Mouse (Mus musculus) spleen, adult 2 months (tissue): ENCODE measurements around the gene Gabpa. TPM values are rescaled to one million over a fixed set of nuclear protein-coding genes. Genes with fewer than 3 reads are reported as not detected.
A peak's percentile ranks its signal among the peaks of the same experiment; 100 is the strongest.

Source experiments
- DNase-seq, 2 experiments: peaks; one replicate each; pipeline versions ENCODE4 v3.0.0 to v3.0.0-alpha.2; 2012 to 2021; ENCODE audit warnings: low spot score in 2 of 2, low read depth in 1 of 2
- H3K27ac ChIP-seq: fragments of 200-500 bp; 2 replicates; pipeline ENCODE4 v1.5.1; 2012; ENCODE audit warnings: low read length, inconsistent platforms; ENCODE audit not compliant: insufficient read depth
- H3K27me3 ChIP-seq: fragments of 200-500 bp; 2 replicates; pipeline ENCODE4 v1.6.1; 2012; ENCODE audit warnings: mild to moderate bottlenecking, moderate library complexity, low read length, inconsistent platforms; ENCODE audit not compliant: control insufficient read depth, insufficient read depth
- H3K36me3 ChIP-seq: fragments of 200-500 bp; 2 replicates; pipeline ENCODE4 v1.6.1; 2012; ENCODE audit warnings: mild to moderate bottlenecking, low read length, inconsistent platforms; ENCODE audit not compliant: control insufficient read depth, insufficient read depth
- H3K4me1 ChIP-seq: fragments of 200-500 bp; 2 replicates; pipeline ENCODE4 v1.6.1; 2011; ENCODE audit warnings: inconsistent platforms; ENCODE audit not compliant: control insufficient read depth, insufficient read depth, insufficient read length
- H3K4me3 ChIP-seq: fragments of 200-500 bp; 2 replicates; pipeline ENCODE4 v1.5.1; 2011; ENCODE audit warnings: mild to moderate bottlenecking, inconsistent platforms; ENCODE audit not compliant: insufficient read depth, insufficient read length; ENCODE audit errors: extremely low read depth
- CTCF ChIP-seq: fragments of 200-500 bp; IDR thresholded peaks from 2 replicates; pipeline ENCODE4 v1.5.1; 2011; ENCODE audit warnings: mild to moderate bottlenecking, inconsistent platforms; ENCODE audit not compliant: insufficient read depth, insufficient read length, insufficient replicate concordance; ENCODE audit errors: extremely low read depth
- POLR2A ChIP-seq: fragments of 200-500 bp; IDR thresholded peaks from 2 replicates; pipeline ENCODE4 v1.6.1; 2011; ENCODE audit warnings: low read depth, low read length, inconsistent platforms
- WGBS: fragments of 180-500 bp; shearing (Covaris S2); methylation state at CpG from one replicate; pipeline ENCODE4 v1.1.7; 2018; 5-methylcytosine and 5-hydroxymethylcytosine counted together
- polyA plus RNA-seq: library from polyadenylated mRNA; depleted of rRNA; stranded (reverse); fragments of >200 nt; gene quantifications from 2 replicates; pipeline ENCODE4 v1.2.3, GENCODE M21; 2012

The Gabpa gene
- polyA plus RNA-seq, 1 experiment: 4.9 TPM

DNA sequence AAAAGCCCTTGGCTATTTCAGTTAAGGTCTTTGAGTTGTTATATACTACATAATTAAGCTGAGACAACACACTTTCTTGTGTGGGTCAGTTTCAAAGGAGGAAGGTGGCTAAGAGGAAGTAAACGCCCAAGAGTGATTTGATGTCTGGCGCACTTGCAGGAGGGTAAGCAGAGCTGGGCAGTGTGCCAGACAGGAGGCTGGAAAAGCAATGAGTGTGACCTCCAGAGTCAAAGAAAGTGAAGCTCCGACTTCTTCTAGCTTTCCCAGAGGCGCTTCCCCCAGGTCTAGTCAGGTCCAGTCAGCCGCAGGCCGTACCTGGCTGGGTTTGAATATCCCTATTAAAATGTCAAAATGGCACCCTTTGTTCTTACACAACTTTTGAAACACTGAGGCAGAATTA, 32.5 kb upstream of the Gabpa start:
- peak in 1 of 2 experiments; percentile 10 for DNase-seq
- no peak overlapping the region for H3K4me3 ChIP-seq
- TF ChIP-seq POLR2A (no peak), CTCF (no peak)
- no peaks in the 10 kb centered on the region; the same call in 1 of the 2 replicates for H3K4me1 ChIP-seq
- no peaks in the 10 kb centered on the region for H3K36me3 ChIP-seq
- H3K27ac ChIP-seq: no peak overlapping the region
- 26% methylated on average over 6 of the region's 6 CpGs for WGBS
- no peaks in the 10 kb centered on the region for H3K27me3 ChIP-seq

DNA sequence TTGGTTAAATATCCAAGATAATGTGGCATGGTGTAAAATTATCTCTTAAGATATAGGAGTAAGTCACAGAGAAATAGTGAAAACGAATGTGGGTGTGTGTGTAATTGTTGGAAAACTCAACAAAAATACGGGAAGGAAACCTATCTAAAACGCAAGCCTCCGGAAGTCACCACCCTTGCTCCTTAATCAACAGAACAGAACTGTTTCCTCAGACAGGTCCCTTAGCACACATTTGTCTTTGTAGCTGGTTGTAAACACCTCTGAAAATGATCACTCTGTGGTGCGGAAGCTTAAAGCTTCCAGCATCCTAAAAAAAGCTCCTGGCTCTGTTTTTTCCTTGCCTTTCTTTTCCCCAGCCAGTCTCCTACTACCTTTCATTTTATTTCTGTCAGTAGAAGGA, 29.9 kb upstream of the Gabpa start:
- Histone ChIP-seq H3K27ac (no peak overlapping the region), H3K36me3 (no peaks in the 10 kb centered on the region), H3K27me3 (no peaks in the 10 kb centered on the region), H3K4me1 (no peaks in the 10 kb centered on the region; the same call in 1 of the 2 replicates), H3K4me3 (no peak overlapping the region)
- no peak for TF ChIP-seq POLR2A
- TF ChIP-seq CTCF: no peak
- DNase-seq: no peak
- 45% methylated on average over 5 of the region's 5 CpGs for WGBS

DNA sequence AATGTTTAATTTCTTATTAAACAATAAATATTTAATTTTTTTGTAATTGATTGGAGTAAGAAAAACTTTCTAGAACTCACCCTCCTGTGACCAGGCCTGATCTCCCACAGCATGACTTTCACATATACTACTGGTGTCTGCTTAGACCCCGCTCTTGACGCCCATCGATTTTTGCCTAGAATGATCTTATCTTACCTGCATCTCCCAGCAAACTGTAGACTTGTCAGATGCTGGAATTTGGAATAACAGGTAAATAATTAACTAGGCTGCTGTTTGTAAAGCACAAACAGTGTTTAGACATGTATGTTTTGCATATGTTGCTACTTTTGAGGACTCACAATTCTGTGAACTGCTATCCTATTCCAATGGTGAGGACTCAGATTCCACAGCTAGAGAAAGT, 28.6 kb upstream of the Gabpa start:
- DNase-seq: no peak
- Histone ChIP-seq H3K36me3 (no peaks in the 10 kb centered on the region), H3K27ac (no peak overlapping the region), H3K27me3 (no peaks in the 10 kb centered on the region), H3K4me1 (no peaks in the 10 kb centered on the region; the same call in 1 of the 2 replicates), H3K4me3 (no peak overlapping the region)
- no peak for TF ChIP-seq POLR2A
- TF ChIP-seq CTCF: no peak
- WGBS: 96% methylated on average over 3 of the region's 3 CpGs

DNA sequence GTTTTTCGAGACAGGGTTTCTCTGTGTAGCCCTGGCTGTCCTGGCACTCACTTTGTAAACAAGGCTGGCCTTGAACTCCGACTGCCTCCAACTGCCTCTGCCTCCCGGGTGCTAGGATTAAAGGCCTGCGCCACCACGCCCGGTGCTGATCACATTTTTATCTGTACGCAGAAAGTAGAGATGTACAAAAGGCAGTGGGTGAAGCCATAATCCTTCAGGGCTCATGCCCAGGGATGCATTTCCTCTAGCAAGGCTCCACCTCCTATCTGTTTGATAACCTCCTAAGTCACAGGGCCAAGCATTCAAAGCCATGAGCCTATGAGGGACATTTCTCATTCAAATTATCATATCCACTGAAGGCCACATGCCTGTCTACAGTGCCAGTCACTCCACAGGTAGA, 26.9 kb upstream of the Gabpa start:
- DNase-seq: no peak
- no peak for TF ChIP-seq CTCF
- TF ChIP-seq POLR2A: no peak
- WGBS: 93% methylated on average over 7 of the region's 7 CpGs

DNA sequence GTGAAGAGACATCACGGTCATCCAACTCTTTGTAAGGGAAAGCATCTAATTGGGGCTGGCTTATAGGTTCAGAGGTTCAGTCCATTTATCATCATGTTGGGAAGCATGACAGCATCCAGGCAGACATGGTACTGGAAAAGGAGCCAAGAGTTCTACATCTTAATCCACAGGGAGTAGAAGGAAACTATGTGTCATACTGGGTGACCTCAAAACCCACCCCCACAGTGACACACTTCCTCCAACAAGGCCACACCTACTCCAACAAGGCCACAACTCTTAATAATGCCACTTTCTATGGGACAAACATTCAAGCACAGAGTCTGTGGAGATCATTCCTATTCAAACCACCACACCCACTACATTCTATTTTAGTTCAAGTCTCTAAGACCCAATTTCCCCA, 24.5 kb upstream of the Gabpa start:
- H3K36me3 ChIP-seq: no peaks in the 10 kb centered on the region
- H3K27me3 ChIP-seq: no peaks in the 10 kb centered on the region
- DNase-seq: no peak
- H3K4me3 ChIP-seq: no peak overlapping the region
- no peak for TF ChIP-seq CTCF
- no peak for TF ChIP-seq POLR2A
- no peaks in the 10 kb centered on the region for H3K4me1 ChIP-seq
- no peak overlapping the region for H3K27ac ChIP-seq
- 85% methylated on average over 1 of the region's 1 CpGs for WGBS

More for the DNA sequence above, 26.9 kb upstream of the Gabpa start:
- no peak overlapping the region for H3K4me3 ChIP-seq
- no peaks in the 10 kb centered on the region for H3K27me3 ChIP-seq
- no peaks in the 10 kb centered on the region for H3K36me3 ChIP-seq
- no peaks in the 10 kb centered on the region for H3K4me1 ChIP-seq
- H3K27ac ChIP-seq: no peak overlapping the region

DNA sequence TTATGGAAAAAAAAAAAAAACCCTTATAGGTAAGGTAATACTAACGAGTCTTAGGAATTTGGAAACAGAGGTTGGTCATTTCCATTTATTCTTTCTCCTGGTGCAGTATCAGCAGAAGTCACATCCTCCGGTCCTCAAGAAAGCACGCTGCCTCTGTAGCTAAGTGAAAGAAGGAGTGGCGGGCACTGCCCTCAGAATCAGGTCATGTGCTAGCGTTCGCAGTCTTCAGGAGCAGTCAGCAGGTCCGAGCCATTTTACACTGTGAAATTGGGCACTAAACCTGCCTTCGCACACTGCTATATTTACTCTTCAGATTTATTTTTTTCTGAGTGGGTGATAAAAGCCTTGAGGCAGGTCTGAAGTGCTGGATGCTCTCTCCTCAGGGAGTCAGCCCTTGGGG, 20.9 kb upstream of the Gabpa start:
- no peaks in the 10 kb centered on the region for H3K4me1 ChIP-seq
- DNase-seq: no peak
- H3K4me3 ChIP-seq: no peak overlapping the region; the same call in 1 of the 2 replicates
- H3K27me3 ChIP-seq: no peaks in the 10 kb centered on the region
- 65% methylated on average over 8 of the region's 8 CpGs for WGBS
- TF ChIP-seq CTCF: no peak
- no peak for TF ChIP-seq POLR2A
- no peak overlapping the region for H3K27ac ChIP-seq
- H3K36me3 ChIP-seq: no peaks in the 10 kb centered on the region

DNA sequence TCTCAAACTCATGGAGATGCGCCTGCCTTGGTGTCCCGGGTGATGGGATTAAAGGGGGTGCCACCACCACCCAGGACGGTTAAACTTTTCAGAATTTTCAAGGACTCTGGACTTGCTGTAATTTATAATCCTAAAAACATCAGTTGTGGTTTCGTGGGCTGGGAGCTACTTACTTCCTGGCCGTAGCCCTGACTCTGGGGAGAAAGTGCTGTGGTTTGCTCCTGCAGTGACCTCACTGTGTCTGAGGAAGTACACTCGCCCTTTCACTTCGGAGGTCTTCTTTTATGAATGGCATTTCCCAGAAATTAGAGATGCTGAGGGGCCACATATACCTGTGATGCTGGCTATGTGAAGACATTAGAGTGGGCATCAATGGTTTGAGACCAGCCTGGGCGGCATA, 20.2 kb upstream of the Gabpa start:
- no peak for TF ChIP-seq CTCF
- TF ChIP-seq POLR2A: no peak
- Histone ChIP-seq H3K27me3 (no peaks in the 10 kb centered on the region), H3K4me3 (no peak overlapping the region), H3K4me1 (no peaks in the 10 kb centered on the region), H3K27ac (no peak overlapping the region), H3K36me3 (no peaks in the 10 kb centered on the region)
- no peak for DNase-seq
- WGBS: 11% methylated on average over 8 of the region's 8 CpGs
